Mouse (Mus musculus) hindbrain, embryonic 14.5 days (tissue): Measurements from ENCODE around the gene Mlycd. TPM values are rescaled to one million over a fixed set of nuclear protein-coding genes. Genes with fewer than 3 reads are reported as not detected.

ENCODE experiments used
- ATAC-seq: fragments of 200-750 bp; cut with Nextera tagmentation; 2 replicates; pipeline ENCODE4 v1.8.0; 2017; ENCODE audit warnings: moderate number of reproducible peaks, mild to moderate bottlenecking, moderate TSS enrichment, moderate library complexity; ENCODE audit not compliant: low FRiP score
- DNase-seq: peaks from one replicate; pipeline ENCODE4 v3.0.0-alpha.2; 2015; ENCODE audit warnings: low spot score
- H3K27ac ChIP-seq: fragments of 300-500 bp; sonication (generic); 2 replicates; pipeline ENCODE4 v1.5.1; 2014; ENCODE audit warnings: mild to moderate bottlenecking, moderate library complexity
- H3K27me3 ChIP-seq: fragments of 300-500 bp; sonication (generic); 2 replicates; pipeline ENCODE4 v1.6.1; 2014; ENCODE audit warnings: mild to moderate bottlenecking, low read length, mixed read lengths; ENCODE audit not compliant: control insufficient read depth, insufficient read depth
- H3K36me3 ChIP-seq: fragments of 300-500 bp; sonication (generic); replicated peaks from 2 replicates; pipeline ENCODE4 v1.6.1; 2014; ENCODE audit not compliant: control insufficient read depth, insufficient read depth
- H3K4me1 ChIP-seq: fragments of 300-500 bp; sonication (generic); replicated peaks from 2 replicates; pipeline ENCODE4 v1.6.1; 2014; ENCODE audit warnings: antibody characterized with exemption, low read length, mixed read lengths; ENCODE audit not compliant: control insufficient read depth, insufficient read depth
- H3K4me2 ChIP-seq: fragments of 300-500 bp; sonication (generic); replicated peaks from 2 replicates; pipeline ENCODE4 v1.6.1; 2014; ENCODE audit warnings: mild to moderate bottlenecking, moderate library complexity
- H3K4me3 ChIP-seq: fragments of 300-500 bp; sonication (generic); replicated peaks from 2 replicates; pipeline ENCODE4 v1.5.1; 2014; ENCODE audit warnings: mild to moderate bottlenecking, low read length
- H3K9ac ChIP-seq: fragments of 300-500 bp; sonication (generic); 2 replicates; pipeline ENCODE4 v1.6.1; 2014
- H3K9me3 ChIP-seq: fragments of 300-500 bp; sonication (generic); 2 replicates; pipeline ENCODE4 v1.6.1; 2016; ENCODE audit warnings: low read length; ENCODE audit not compliant: control insufficient read depth
- WGBS: fragments of 180-500 bp; shearing (Covaris S2); extraction: QIAGEN DNeasy Blood & Tissue Kit; methylation state at CpG from one replicate; pipeline ENCODE4 v1.1.7; 2014; 5-methylcytosine and 5-hydroxymethylcytosine counted together
- polyA plus RNA-seq: library from polyadenylated mRNA; unstranded; fragments of >200 nt; fragmentation: Nextera tagmentation; extraction: Ambion mirVana; gene quantifications from 2 replicates; pipeline ENCODE4 v1.2.1, GENCODE M21; 2014

The Mlycd gene
- polyA plus RNA-seq, 1 experiment from 2014 or later: 17.8 TPM

GRCm38 (mm10) chr8:119442970-119443369 lies 48.3 kb downstream of the Mlycd start:
- DNase-seq: no peak
- no peaks in the 10 kb centered on the region for H3K9me3 ChIP-seq
- 93% methylated on average over 8 of the region's 8 CpGs for WGBS

GRCm38 (mm10) chr8:119446211-119446989 lies 51.7 kb downstream of the Mlycd start, which contains the start of gene Necab2:
TSS of gene Necab2 (plus strand) at chr8:119446719.
- H3K27me3 ChIP-seq: peaks cover 8% of the 10 kb centered on the region; the same call in 1 of the 2 replicates
- DNase-seq: peak; percentile 87
- H3K9me3 ChIP-seq: no peaks in the 10 kb centered on the region
- no peak within 1 kb of the TSS for H3K27ac ChIP-seq
- peak within 1 kb of the TSS; percentile 87 for H3K4me2 ChIP-seq
- peak within 1 kb of the TSS; percentile 79 for H3K9ac ChIP-seq
- H3K4me1 ChIP-seq: no peaks in the 10 kb centered on the region
- WGBS: 4% methylated on average over 26 of the region's 52 CpGs
- peak within 1 kb of the TSS; percentile 72 for H3K4me3 ChIP-seq
- ATAC-seq: peak; percentile 69
- H3K36me3 ChIP-seq: no peaks in the 10 kb centered on the region

More at GRCm38 (mm10) chr8:119442970-119443369, 48.3 kb downstream of the Mlycd start:
- H3K27ac ChIP-seq: no peak overlapping the region
- no peak for ATAC-seq
- no peak overlapping the region for H3K4me2 ChIP-seq
- H3K4me3 ChIP-seq: no peak overlapping the region
- no peak overlapping the region for H3K9ac ChIP-seq
- H3K4me1 ChIP-seq: peaks cover 7% of the 10 kb centered on the region; the same call in 1 of the 2 replicates
- H3K36me3 ChIP-seq: no peaks in the 10 kb centered on the region
- H3K27me3 ChIP-seq: peaks cover under 1% of the 10 kb centered on the region; the same call in 1 of the 2 replicates

DNA sequence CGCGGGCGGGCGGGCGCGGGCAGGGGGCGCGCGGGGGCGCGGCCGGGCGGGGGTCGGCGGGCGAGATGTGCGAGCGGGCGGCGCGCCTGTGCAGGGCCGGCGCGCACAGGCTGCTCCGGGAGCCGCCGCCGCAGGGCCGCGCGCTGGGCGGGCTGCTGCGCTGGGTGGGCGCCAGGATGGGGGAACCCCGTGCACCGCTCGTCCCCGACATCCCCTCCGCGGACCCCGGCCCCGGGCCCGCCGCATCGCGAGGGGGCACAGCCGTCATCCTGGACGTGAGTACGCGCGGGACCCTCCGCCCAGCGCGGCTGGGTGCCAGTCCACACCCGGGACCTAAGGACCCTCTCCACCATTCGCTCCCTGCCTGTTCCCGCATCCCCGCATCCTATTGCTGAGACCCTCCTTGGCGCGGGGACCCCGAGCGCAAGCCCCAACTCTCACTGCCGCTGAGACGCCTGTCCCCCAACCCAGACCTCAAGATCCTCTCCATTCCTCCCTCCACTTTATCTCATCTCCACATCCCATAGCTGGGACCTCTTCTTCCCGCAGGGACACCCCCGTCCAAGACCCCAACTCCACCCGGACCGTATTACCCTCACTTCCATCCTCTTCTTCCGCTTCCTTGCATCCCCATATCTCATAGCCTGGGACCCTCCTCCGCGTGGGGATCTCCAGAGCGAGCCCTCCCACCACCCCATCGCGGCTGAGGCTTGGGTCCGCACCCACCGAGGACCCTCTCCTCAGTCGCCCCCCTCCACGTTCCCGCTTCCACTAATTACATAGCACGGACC lies 52.5 kb downstream of the Mlycd start:
- Histone ChIP-seq H3K36me3 (no peaks in the 10 kb centered on the region), H3K27ac (no peak overlapping the region), H3K9me3 (no peaks in the 10 kb centered on the region), H3K9ac (peak overlapping the region; percentile 79), H3K27me3 (peaks cover 8% of the 10 kb centered on the region; the same call in 1 of the 2 replicates), H3K4me3 (peak overlapping the region; percentile 72), H3K4me1 (no peaks in the 10 kb centered on the region), H3K4me2 (peak overlapping the region; percentile 87)
- DNase-seq (peak; percentile 49), ATAC-seq (peak; percentile 38)
- WGBS: under 1% methylated on average over 39 of the region's 80 CpGs

GRCm38 (mm10) chr8:119447781-119448170 lies 53.1 kb downstream of the Mlycd start:
- under 1% methylated on average over 17 of the region's 17 CpGs for WGBS
- ATAC-seq (no peak), DNase-seq (no peak)
- Histone ChIP-seq H3K4me1 (no peaks in the 10 kb centered on the region), H3K36me3 (no peaks in the 10 kb centered on the region), H3K27ac (no peak overlapping the region), H3K4me2 (peak overlapping the region; percentile 87), H3K27me3 (peaks cover 8% of the 10 kb centered on the region; the same call in 1 of the 2 replicates), H3K9me3 (no peaks in the 10 kb centered on the region), H3K4me3 (peak overlapping the region; percentile 72), H3K9ac (peak overlapping the region; percentile 79)

DNA sequence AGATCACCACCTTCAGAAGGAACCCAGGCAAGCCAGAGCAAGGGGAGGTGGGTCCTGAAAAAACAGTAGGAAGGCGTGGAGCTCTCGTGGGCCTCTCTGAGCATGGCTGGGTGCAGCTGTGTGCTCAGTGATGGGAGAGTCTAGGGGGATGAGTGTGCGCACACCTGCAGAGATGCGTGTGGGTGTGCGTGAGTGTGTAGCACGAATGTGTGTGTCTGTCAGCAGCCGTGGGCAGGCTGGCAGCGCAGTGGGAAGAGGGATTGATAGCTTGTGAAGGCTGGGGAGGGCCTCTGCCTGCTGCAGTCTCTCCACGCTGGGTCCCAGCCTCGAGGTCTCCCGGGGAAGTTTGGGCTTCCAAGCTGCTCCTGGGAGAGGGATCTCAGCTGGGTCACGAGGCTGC lies 54.9 kb downstream of the Mlycd start:
- H3K9me3 ChIP-seq: no peaks in the 10 kb centered on the region
- no peak overlapping the region for H3K27ac ChIP-seq
- no peak overlapping the region for H3K4me3 ChIP-seq
- H3K4me1 ChIP-seq: no peaks in the 10 kb centered on the region
- ATAC-seq (no peak), DNase-seq (no peak)
- H3K9ac ChIP-seq: no peak overlapping the region
- no peak overlapping the region for H3K4me2 ChIP-seq
- H3K27me3 ChIP-seq: peaks cover 8% of the 10 kb centered on the region; the same call in 1 of the 2 replicates
- H3K36me3 ChIP-seq: no peaks in the 10 kb centered on the region
- WGBS: 74% methylated on average over 12 of the region's 12 CpGs

GRCm38 (mm10) chr8:119451131-119451530 lies 56.5 kb downstream of the Mlycd start:
- H3K27me3 ChIP-seq: peaks cover 8% of the 10 kb centered on the region; the same call in 1 of the 2 replicates
- no peaks in the 10 kb centered on the region for H3K36me3 ChIP-seq
- 85% methylated on average over 4 of the region's 4 CpGs for WGBS
- H3K9me3 ChIP-seq: no peaks in the 10 kb centered on the region
- no peak overlapping the region for H3K4me3 ChIP-seq
- no peak for DNase-seq
- ATAC-seq: no peak
- no peak overlapping the region for H3K9ac ChIP-seq
- H3K27ac ChIP-seq: no peak overlapping the region
- no peak overlapping the region for H3K4me2 ChIP-seq
- no peaks in the 10 kb centered on the region for H3K4me1 ChIP-seq

DNA sequence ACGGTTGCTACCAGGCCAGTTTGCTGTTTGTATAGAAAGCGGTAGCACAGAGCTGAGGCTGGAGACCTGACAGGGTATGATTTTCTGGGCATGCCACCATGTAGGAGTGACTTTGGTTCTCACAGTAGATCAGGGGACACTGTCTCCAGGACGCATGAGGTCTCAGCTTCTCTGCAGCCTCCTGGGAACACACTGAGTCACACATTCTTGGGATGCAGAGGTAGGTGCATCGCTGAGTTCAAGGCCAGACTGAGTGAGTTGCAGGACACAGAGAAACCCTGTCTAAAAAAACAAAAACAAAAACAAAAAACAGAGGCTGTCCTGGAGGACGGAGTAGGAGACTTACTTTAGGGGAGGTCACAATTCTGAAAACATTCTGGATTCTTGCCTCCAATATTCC lies 58.2 kb downstream of the Mlycd start:
- H3K27ac ChIP-seq: no peak overlapping the region
- no peak overlapping the region for H3K9ac ChIP-seq
- ATAC-seq (no peak), DNase-seq (no peak)
- H3K9me3 ChIP-seq: no peaks in the 10 kb centered on the region
- no peaks in the 10 kb centered on the region for H3K36me3 ChIP-seq
- H3K27me3 ChIP-seq: peaks cover 8% of the 10 kb centered on the region; the same call in 1 of the 2 replicates
- no peak overlapping the region for H3K4me2 ChIP-seq
- no peak overlapping the region for H3K4me3 ChIP-seq
- WGBS: 93% methylated on average over 5 of the region's 5 CpGs
- no peaks in the 10 kb centered on the region for H3K4me1 ChIP-seq

GRCm38 (mm10) chr8:119456045-119456444 lies 61.4 kb downstream of the Mlycd start:
- Histone ChIP-seq H3K9me3 (no peaks in the 10 kb centered on the region), H3K4me2 (no peak overlapping the region), H3K27ac (no peak overlapping the region), H3K4me1 (peaks cover 12% of the 10 kb centered on the region; the same call in 1 of the 2 replicates), H3K4me3 (no peak overlapping the region), H3K27me3 (no peaks in the 10 kb centered on the region), H3K36me3 (no peaks in the 10 kb centered on the region), H3K9ac (no peak overlapping the region)
- WGBS: 82% methylated on average over 5 of the region's 5 CpGs
- ATAC-seq (no peak), DNase-seq (no peak)

DNA sequence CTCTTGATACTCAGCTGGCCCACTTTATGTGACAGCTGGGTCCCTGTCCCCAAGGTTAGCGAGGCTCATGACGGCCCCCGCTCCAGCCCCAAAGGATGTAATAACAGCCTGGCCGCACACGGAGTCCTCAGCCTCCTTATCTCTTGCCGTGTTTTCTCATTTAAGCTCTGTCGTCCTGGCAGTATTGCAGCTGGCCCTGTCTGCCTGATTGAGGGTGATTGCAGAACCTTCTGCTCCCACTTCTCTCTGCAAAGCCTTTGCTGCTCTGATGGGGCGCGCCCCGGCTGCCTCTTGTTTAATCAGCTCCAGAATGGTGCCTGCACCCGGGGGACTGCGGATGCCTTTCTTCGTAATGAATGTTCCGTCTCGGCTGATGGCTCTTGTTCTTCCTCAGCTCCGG lies 65.0 kb downstream of the Mlycd start:
- Histone ChIP-seq H3K9ac (no peak overlapping the region), H3K36me3 (no peaks in the 10 kb centered on the region), H3K4me1 (peaks cover 27% of the 10 kb centered on the region; the same call in 1 of the 2 replicates), H3K27ac (peak overlapping the region; percentile 49), H3K4me3 (no peak overlapping the region), H3K9me3 (no peaks in the 10 kb centered on the region), H3K27me3 (no peaks in the 10 kb centered on the region), H3K4me2 (no peak overlapping the region)
- ATAC-seq (no peak), DNase-seq (peak; percentile 69)
- 18% methylated on average over 16 of the region's 16 CpGs for WGBS
